Comparison of ENCODE assay signal across 8 mouse cellular contexts in the genomic region with DNA sequence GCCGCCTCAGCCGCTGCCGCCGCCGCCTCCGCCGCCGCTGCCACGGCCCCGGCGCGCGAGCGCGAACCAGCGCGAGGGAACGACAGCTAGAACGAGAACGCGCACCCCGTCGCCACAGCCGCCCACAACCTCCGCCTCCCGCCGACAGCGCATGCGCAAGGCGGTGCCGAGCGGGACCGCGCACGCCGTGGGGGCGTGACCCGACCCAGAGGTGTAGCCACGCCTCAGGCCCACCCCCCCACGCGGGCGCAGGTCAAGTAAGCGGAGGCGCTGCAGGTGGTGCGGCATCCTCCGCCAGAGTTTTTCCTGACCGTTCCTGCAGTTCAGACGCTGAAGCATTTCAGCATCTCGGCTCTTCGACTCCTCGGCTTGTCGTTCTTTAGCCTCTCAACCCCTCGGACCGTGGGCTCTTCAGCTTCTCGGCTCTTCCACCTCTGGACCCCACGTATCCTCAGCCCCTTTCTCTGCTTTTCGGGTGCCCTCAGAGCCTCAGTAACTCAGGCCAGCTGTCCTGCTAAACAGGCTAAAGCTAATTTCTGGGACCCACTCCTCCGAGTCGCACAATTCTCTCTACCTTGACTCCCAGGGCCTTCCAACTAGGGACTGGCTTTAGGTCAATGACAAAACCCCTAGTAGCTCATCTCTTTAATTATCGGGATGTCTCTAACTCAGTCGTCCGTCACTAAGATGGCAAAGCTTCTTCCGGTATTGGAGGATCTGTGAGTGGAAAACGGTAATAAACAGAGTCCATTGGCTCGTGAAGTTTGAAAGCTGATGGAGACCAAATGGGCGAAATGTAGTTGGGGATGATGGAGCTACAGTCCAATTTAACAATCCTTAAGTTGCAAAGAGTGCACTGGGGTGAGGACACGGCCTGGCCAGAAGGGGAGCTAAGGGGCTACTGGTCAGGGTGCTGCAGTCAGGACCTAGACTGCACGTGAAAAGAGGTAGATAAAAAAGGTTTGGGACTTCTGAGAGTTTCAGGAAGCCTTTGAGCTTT. TPM values are rescaled to one million over a fixed set of nuclear protein-coding genes. Genes with fewer than 3 reads are reported as not detected.
DNase-seq lines count a peak whose midpoint lies in the region; ATAC-seq lines count a peak whose summit lies in the region.

Tmcc1 (minus strand) TSS at position 93 of the 1,000 bp plus-strand sequence.

- peak within 1 kb of the TSS; percentile 65 for H3K4me2 ChIP-seq in hindbrain, embryonic 12.5 days (replicated peaks)

- peak within 1 kb of the TSS; percentile 83 for H3K27ac ChIP-seq in hindbrain, embryonic 12.5 days

- peak within 1 kb of the TSS; percentile 73 for H3K4me3 ChIP-seq in hindbrain, embryonic 12.5 days

- peak; percentile 99 for DNase-seq in NIH3T3 (ENCODE audit: low read depth)
- DNase-seq in cerebellum, postnatal 10 days: peak; percentile 99 to 100
- peak; percentile 96 to 98 for DNase-seq in frontal cortex, postnatal 10 days (ENCODE audit: low spot score in 2 of 2)
- DNase-seq in layer of hippocampus, postnatal 14 days (ENCODE audit: low spot score in 2 of 2): peak; percentile 98 to 99
- peak; percentile 99 for DNase-seq in lung, postnatal 14 days
- DNase-seq in retina, adult 2 months (ENCODE audit: low read depth, low spot score): peak; percentile 97
- peak; percentile 99 for DNase-seq in thymus, postnatal 36 days

- under 1% methylated on average over 48 of the region's 68 CpGs for WGBS in hindbrain, embryonic 12.5 days

- peak within 1 kb of the TSS; percentile 90 for H3K9ac ChIP-seq in hindbrain, embryonic 12.5 days

- H3K4me1 ChIP-seq in hindbrain, embryonic 12.5 days: peaks cover 22% of the 10 kb centered on the region

- no peaks in the 10 kb centered on the region for H3K27me3 ChIP-seq in hindbrain, embryonic 12.5 days

- H3K36me3 ChIP-seq in hindbrain, embryonic 12.5 days: no peaks in the 10 kb centered on the region

- no peaks in the 10 kb centered on the region for H3K9me3 ChIP-seq in hindbrain, embryonic 12.5 days (replicated peaks)

- ATAC-seq in hindbrain, embryonic 12.5 days (ENCODE audit: low FRiP score): peak; percentile 92

RNA-seq across cellular contexts. Expression of gene Tmcc1, which starts in this region (rescaled TPM):
- polyA plus RNA-seq in hindbrain, embryonic 12.5 days (2016; fragmentation: Nextera tagmentation; extraction: Ambion mirVana): 29.1 and 33.0 TPM in 2 replicates
- total RNA-seq in layer of hippocampus, postnatal 14 days (2021): 10 to 100 TPM; 69.8 to 78.5 TPM

Comparison
In these comparisons a context has a peak if more than half of its experiments do, and no peak if none do; other contexts are left out.
1. Peak in every context shown above with its lines: DNase-seq, ATAC-seq, H3K4me3 ChIP-seq and H3K27ac ChIP-seq.